Mouse (Mus musculus) urinary bladder, adult 2 months (tissue): Measurements from ENCODE around the gene Prss27. TPM values are rescaled to one million over a fixed set of nuclear protein-coding genes. Genes with fewer than 3 reads are reported as not detected.

ENCODE experiments used
- DNase-seq: peaks from one replicate; pipeline ENCODE4 v3.0.0; 2022; ENCODE audit warnings: low spot score
- polyA plus RNA-seq: library from polyadenylated mRNA; depleted of rRNA; stranded (reverse); fragments of >200 nt; gene quantifications from 2 replicates; pipeline ENCODE4 v1.2.3, GENCODE M21; 2012; rRNA removed

Prss27 gene
- 13.2 and 21.8 TPM in 2 replicates for polyA plus RNA-seq

- no peak for DNase-seq
Measured at GRCm38 (mm10) chr17:24037844-24038243, at the start of gene Prss27. Gene Prss27, plus strand, starts transcription at chr17:24038144.

- no peak for DNase-seq
Measured at GRCm38 (mm10) chr17:23989802-23990201, 48.1 kb upstream of the Prss27 start.

- DNase-seq, result no peak
Measured at GRCm38 (mm10) chr17:23992789-23993553, 45.0 kb upstream of the Prss27 start.

- peak; percentile 83 for DNase-seq
Measured at GRCm38 (mm10) chr17:23993559-23994428, 44.1 kb upstream of the Prss27 start.

GRCm38 (mm10) chr17:23994667-23995066 is 43.3 kb upstream of the Prss27 start:
- DNase-seq, result no peak

GRCm38 (mm10) chr17:23995421-23995820 is 42.5 kb upstream of the Prss27 start:
- DNase-seq, result no peak

- peak; percentile 71 for DNase-seq
Measured at GRCm38 (mm10) chr17:23997901-23998300, 40.0 kb upstream of the Prss27 start, which contains the start of gene Prss22. Gene Prss22, minus strand, starts transcription at chr17:23998100.

GRCm38 (mm10) chr17:23998383-23998782 is 39.6 kb upstream of the Prss27 start:
- no peak for DNase-seq

GRCm38 (mm10) chr17:24000404-24000803 is 37.5 kb upstream of the Prss27 start:
- DNase-seq, result no peak

GRCm38 (mm10) chr17:24004071-24004665 is 33.8 kb upstream of the Prss27 start:
- DNase-seq, result no peak

GRCm38 (mm10) chr17:24005049-24005448 is 32.9 kb upstream of the Prss27 start:
- DNase-seq, result no peak

- DNase-seq, result no peak
Measured at GRCm38 (mm10) chr17:24006930-24007329, 31.0 kb upstream of the Prss27 start.

- DNase-seq, result no peak
Measured at GRCm38 (mm10) chr17:24007391-24007790, 30.6 kb upstream of the Prss27 start.

GRCm38 (mm10) chr17:24008105-24008504 is 29.8 kb upstream of the Prss27 start:
- no peak for DNase-seq

GRCm38 (mm10) chr17:24009617-24010016 is 28.3 kb upstream of the Prss27 start:
- DNase-seq, result no peak

GRCm38 (mm10) chr17:24012921-24013320 is 25.0 kb upstream of the Prss27 start:
- no peak for DNase-seq

- no peak for DNase-seq
Measured at GRCm38 (mm10) chr17:24014433-24014965, 23.4 kb upstream of the Prss27 start.

GRCm38 (mm10) chr17:24015727-24016126 is 22.2 kb upstream of the Prss27 start:
- no peak for DNase-seq

GRCm38 (mm10) chr17:24020696-24021095 is 17.2 kb upstream of the Prss27 start:
- DNase-seq, result no peak

GRCm38 (mm10) chr17:24021375-24022199 is 16.4 kb upstream of the Prss27 start:
- no peak for DNase-seq

GRCm38 (mm10) chr17:24029477-24029876 is 8.5 kb upstream of the Prss27 start:
- no peak for DNase-seq
